8 mouse cellular contexts compared by ENCODE assay signal in genomic region chr19:56397663-56398527, GRCm38 (mm10). TPM values are rescaled to one million over a fixed set of nuclear protein-coding genes. Genes with fewer than 3 reads are reported as not detected.
DNase-seq lines count a peak whose midpoint lies in the region; ATAC-seq and TF ChIP-seq lines count a peak whose summit lies in the region.

No protein-coding gene starts in this region.

- peak overlapping the region; percentile 69 for H3K4me3 ChIP-seq in lung, embryonic 14.5 days (ENCODE audit: low read depth, low read length)
- H3K4me3 ChIP-seq in limb, embryonic 11.5 days (ENCODE audit: low read depth, low read length), result peak overlapping the region; percentile 49
- H3K4me3 ChIP-seq in neural tube, embryonic 12.5 days, result peak overlapping the region; percentile 54

- H3K9me3 ChIP-seq in lung, embryonic 14.5 days (ENCODE audit: low read depth, low read length), result no peaks in the 10 kb centered on the region
- no peaks in the 10 kb centered on the region for H3K9me3 ChIP-seq in limb, embryonic 11.5 days (ENCODE audit: control insufficient read depth, low read length)
- no peaks in the 10 kb centered on the region for H3K9me3 ChIP-seq in neural tube, embryonic 12.5 days

- peak overlapping the region; percentile 93 for H3K4me2 ChIP-seq in lung, embryonic 14.5 days
- peak overlapping the region; percentile 71 for H3K4me2 ChIP-seq in limb, embryonic 11.5 days (ENCODE audit: low read depth, severe bottlenecking)
- peak overlapping the region; percentile 96 for H3K4me2 ChIP-seq in neural tube, embryonic 12.5 days (replicated peaks)

- WGBS in lung, embryonic 14.5 days, result 41% methylated on average over 11 of the region's 11 CpGs
- 46% methylated on average over 11 of the region's 11 CpGs for WGBS in limb, embryonic 11.5 days
- 63% methylated on average over 11 of the region's 11 CpGs for WGBS in neural tube, embryonic 12.5 days

- no peaks in the 10 kb centered on the region for H3K36me3 ChIP-seq in lung, embryonic 14.5 days (ENCODE audit: insufficient read depth)
- no peaks in the 10 kb centered on the region for H3K36me3 ChIP-seq in limb, embryonic 11.5 days (ENCODE audit: control insufficient read depth, insufficient read depth, low read length)
- no peaks in the 10 kb centered on the region for H3K36me3 ChIP-seq in neural tube, embryonic 12.5 days

- peak overlapping the region; percentile 92 for H3K27ac ChIP-seq in lung, embryonic 14.5 days (ENCODE audit: low read depth)
- H3K27ac ChIP-seq in limb, embryonic 11.5 days (replicated peaks; ENCODE audit: low read depth, low read length), result peak overlapping the region; percentile 57
- no peak overlapping the region for H3K27ac ChIP-seq in neural tube, embryonic 12.5 days

- H3K9ac ChIP-seq in lung, embryonic 14.5 days, result peak overlapping the region; percentile 83
- peak overlapping the region; percentile 79 for H3K9ac ChIP-seq in limb, embryonic 11.5 days (ENCODE audit: low read length)
- peak overlapping the region; percentile 65; the same call in 1 of the 2 replicates for H3K9ac ChIP-seq in neural tube, embryonic 12.5 days

- peak; percentile 23 for DNase-seq in lung, embryonic 14.5 days
- no peak for DNase-seq in lung, postnatal 10 days
- DNase-seq in limb, embryonic 11.5 days (ENCODE audit: low spot score), result no peak
- DNase-seq in embryo, embryonic 10 days (ENCODE audit: low spot score), result no peak
- no peak for DNase-seq in thymus, postnatal 14 days
- DNase-seq in kidney, postnatal 10 days, result no peak

- ATAC-seq in lung, embryonic 14.5 days (ENCODE audit: insufficient read depth), result peak; percentile 7; the same call in 1 of the 2 replicates
- ATAC-seq in erythroblast, adult 5-6 weeks (replicated peaks; ENCODE audit: low FRiP score, poor library complexity, severe bottlenecking), result peak; percentile 8; the same call in 1 of the 2 replicates
- ATAC-seq in limb, embryonic 11.5 days (ENCODE audit: insufficient number of reproducible peaks, low FRiP score, low TSS enrichment, low read depth), result no peak
- ATAC-seq in neural tube, embryonic 12.5 days (ENCODE audit: low FRiP score, low read depth), result no peak

- H3K27me3 ChIP-seq in lung, embryonic 14.5 days (ENCODE audit: insufficient read depth, low read length), result peaks cover 7% of the 10 kb centered on the region; the same call in 1 of the 2 replicates
- H3K27me3 ChIP-seq in limb, embryonic 11.5 days (ENCODE audit: control insufficient read depth, insufficient read depth, low read length), result no peaks in the 10 kb centered on the region
- peaks cover 39% of the 10 kb centered on the region for H3K27me3 ChIP-seq in neural tube, embryonic 12.5 days (replicated peaks)

- 0 out of 2 replicates have a peak, but pooled peaks cover 6% of the 10 kb centered on the region for H3K4me1 ChIP-seq in lung, embryonic 14.5 days (ENCODE audit: insufficient read depth)
- H3K4me1 ChIP-seq in limb, embryonic 11.5 days (ENCODE audit: control insufficient read depth, insufficient read depth, low read length), result peaks cover 14% of the 10 kb centered on the region
- peaks cover 13% of the 10 kb centered on the region for H3K4me1 ChIP-seq in neural tube, embryonic 12.5 days

- TF ChIP-seq CTCF in lung, embryonic 14.5 days (IDR thresholded peaks at IDR 0.05; ENCODE audit: low read depth), result no peak

RNA-seq across cellular contexts. Expression of gene Casp7, which starts 1.0 kb away (rescaled TPM):
- 30.7 and 32.1 TPM in 2 replicates for polyA plus RNA-seq in lung, embryonic 14.5 days (2014; fragmentation: Nextera tagmentation; extraction: Ambion mirVana)
- 14.8 and 17.6 TPM in 2 replicates for total RNA-seq in erythroblast, adult 5-6 weeks (2015; ENCODE audit: low replicate concordance)
- total RNA-seq in erythroblast, adult 5-6 weeks (2017; ENCODE audit: low replicate concordance), result 15.0 and 17.6 TPM in 2 replicates
- 24.5 and 26.6 TPM in 2 replicates for polyA plus RNA-seq in limb, embryonic 11.5 days (2014; fragmentation: Nextera tagmentation; extraction: Ambion mirVana)
- polyA plus RNA-seq in neural tube, embryonic 12.5 days (2016; fragmentation: Nextera tagmentation; extraction: Ambion mirVana), result 16.0 and 16.4 TPM in 2 replicates

RNA-seq across cellular contexts. Expression of gene Nrap, which starts 8.1 kb away (rescaled TPM):
- polyA plus RNA-seq in lung, embryonic 14.5 days (2014; fragmentation: Nextera tagmentation; extraction: Ambion mirVana), result 0.18 and 0.32 TPM in 2 replicates
- not detected in 2 replicates for total RNA-seq in erythroblast, adult 5-6 weeks (2015; ENCODE audit: low replicate concordance)
- total RNA-seq in erythroblast, adult 5-6 weeks (2017; ENCODE audit: low replicate concordance), result 0.51 TPM in 1 of 2 replicates, not detected in the other
- 0.21 TPM in 2 replicates for polyA plus RNA-seq in limb, embryonic 11.5 days (2014; fragmentation: Nextera tagmentation; extraction: Ambion mirVana)
- polyA plus RNA-seq in neural tube, embryonic 12.5 days (2016; fragmentation: Nextera tagmentation; extraction: Ambion mirVana), result 0.19 and 0.27 TPM in 2 replicates

Comparison
In these comparisons a context has a peak if more than half of its experiments do, and no peak if none do; other contexts are left out.
1. ATAC-seq: peak in lung, embryonic 14.5 days (single experiment) and erythroblast, adult 5-6 weeks (single experiment); none in limb, embryonic 11.5 days (single experiment) and neural tube, embryonic 12.5 days (single experiment).
2. Peak in every context shown above with its lines, with median percentiles within 50 percentile points of each other: H3K4me2 ChIP-seq, H3K4me3 ChIP-seq and H3K9ac ChIP-seq.